Mouse (Mus musculus) small intestine, adult 2 months (tissue): ENCODE data around the gene Man2b2.

Source experiments
- CTCF ChIP-seq: fragments of 200-500 bp; IDR thresholded peaks from 2 replicates; pipeline ENCODE4 v1.5.1; 2012; ENCODE audit warnings: low read depth, mild to moderate bottlenecking, control low read depth, inconsistent platforms, low read length, moderate library complexity, mixed read lengths; ENCODE audit not compliant: insufficient replicate concordance, insufficient read length; ENCODE audit errors: extremely low read depth
- POLR2A ChIP-seq: fragments of 200-500 bp; IDR thresholded peaks from 2 replicates; pipeline ENCODE4 v1.6.1; 2012; ENCODE audit warnings: low read depth, mild to moderate bottlenecking, control low read depth, inconsistent platforms, low read length, moderate library complexity

- TF ChIP-seq CTCF (no peak), POLR2A (no peak)
Measured at GRCm38 (mm10) chr5:36759848-36760247, 70.6 kb downstream of the Man2b2 start.
